Mouse (Mus musculus) liver, postnatal 0 days (tissue): ENCODE results near the gene Hdac9. TPM values are rescaled to one million over a fixed set of nuclear protein-coding genes. Genes with fewer than 3 reads are reported as not detected.

Experiments used
- ATAC-seq: fragments of 200-750 bp; cut with Nextera tagmentation; 2 replicates; pipeline ENCODE4 v1.8.0; 2017; ENCODE audit warnings: mild to moderate bottlenecking, moderate library complexity
- DNase-seq: peaks from one replicate; pipeline ENCODE4 v3.0.0-alpha.2; 2016
- H3K27ac ChIP-seq: fragments of 300-500 bp; sonication (generic); 2 replicates; pipeline ENCODE4 v1.5.1; 2014; ENCODE audit warnings: antibody characterized with exemption, moderate library complexity, mild to moderate bottlenecking, low read depth
- H3K27me3 ChIP-seq: fragments of 300-500 bp; sonication (generic); 2 replicates; pipeline ENCODE4 v1.6.1; 2014; ENCODE audit warnings: low read length, control low read depth, mixed read lengths; ENCODE audit not compliant: insufficient read depth
- H3K36me3 ChIP-seq: fragments of 300-500 bp; sonication (generic); replicated peaks from 2 replicates; pipeline ENCODE4 v1.6.1; 2014; ENCODE audit warnings: mild to moderate bottlenecking, control low read depth, low read length, moderate library complexity, mixed read lengths; ENCODE audit not compliant: insufficient read depth
- H3K4me1 ChIP-seq: fragments of 300-500 bp; sonication (generic); 2 replicates; pipeline ENCODE4 v1.6.1; 2014; ENCODE audit warnings: antibody characterized with exemption, mild to moderate bottlenecking, control low read depth; ENCODE audit not compliant: insufficient read depth
- H3K4me2 ChIP-seq: fragments of 300-500 bp; sonication (generic); 2 replicates; pipeline ENCODE4 v1.6.1; 2014; ENCODE audit warnings: low read depth, mild to moderate bottlenecking, low read length, moderate library complexity, mixed read lengths
- H3K4me3 ChIP-seq: fragments of 300-500 bp; sonication (generic); 2 replicates; pipeline ENCODE4 v1.5.1; 2014; ENCODE audit warnings: low read depth, low read length
- H3K9ac ChIP-seq: fragments of 300-500 bp; sonication (generic); replicated peaks from 2 replicates; pipeline ENCODE4 v1.6.1; 2014; ENCODE audit warnings: mild to moderate bottlenecking, moderate library complexity
- H3K9me3 ChIP-seq: fragments of 300-500 bp; sonication (generic); 2 replicates; pipeline ENCODE4 v1.6.1; 2016; ENCODE audit warnings: mild to moderate bottlenecking, control low read depth, low read length, mixed read lengths
- CTCF ChIP-seq: sonication (generic); IDR thresholded peaks from 2 replicates; pipeline ENCODE4 v1.5.1; 2016; ENCODE audit warnings: antibody characterized with exemption, low read depth
- EP300 ChIP-seq: IDR thresholded peaks from 2 replicates; pipeline ENCODE4 v1.6.1; 2016; ENCODE audit warnings: antibody characterized with exemption, low read depth, mild to moderate bottlenecking
- WGBS: fragments of 180-500 bp; shearing (Covaris S2); extraction: QIAGEN DNeasy Blood & Tissue Kit; methylation state at CpG from one replicate; pipeline ENCODE4 v1.1.7; 2014; ENCODE audit not compliant: insufficient replicate concordance; 5-methylcytosine and 5-hydroxymethylcytosine counted together
- polyA plus RNA-seq: library from polyadenylated mRNA; unstranded; fragments of >200 nt; fragmentation: Nextera tagmentation; extraction: Ambion mirVana; gene quantifications from 2 replicates; pipeline ENCODE4 v1.2.1, GENCODE M21; 2015

Gene Hdac9
- polyA plus RNA-seq, 1 experiment from 2014 or later: 1.3 TPM

DNA sequence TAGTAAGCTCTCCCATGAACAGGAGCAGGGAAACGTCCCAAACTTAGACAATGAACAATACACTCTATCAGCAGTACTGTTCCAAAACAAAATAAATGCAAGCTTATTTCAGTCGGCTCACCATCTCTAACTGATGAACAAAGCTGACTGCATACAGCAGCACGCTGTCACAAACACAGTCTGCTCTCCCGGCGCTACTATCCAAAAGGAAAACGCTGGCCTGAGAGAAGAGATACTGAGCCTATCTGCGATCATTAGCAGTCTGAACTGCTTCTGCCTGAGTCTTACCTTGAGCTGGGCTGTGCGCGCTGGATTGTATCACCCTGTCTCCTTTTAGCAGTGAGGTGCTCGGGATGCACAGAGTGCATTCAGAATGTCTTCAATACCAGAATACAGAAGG, 299.1 kb downstream of the Hdac9 start:
- TF ChIP-seq EP300 (no peak), CTCF (no peak)
- no peak overlapping the region for H3K9ac ChIP-seq
- H3K4me1 ChIP-seq: no peaks in the 10 kb centered on the region
- 80% methylated on average over 10 of the region's 10 CpGs for WGBS
- no peak for ATAC-seq
- no peak for DNase-seq
- no peak overlapping the region for H3K4me3 ChIP-seq
- H3K4me2 ChIP-seq: no peak overlapping the region
- H3K36me3 ChIP-seq: no peaks in the 10 kb centered on the region
- no peak overlapping the region for H3K27ac ChIP-seq
- H3K9me3 ChIP-seq: no peaks in the 10 kb centered on the region
- no peaks in the 10 kb centered on the region for H3K27me3 ChIP-seq

DNA sequence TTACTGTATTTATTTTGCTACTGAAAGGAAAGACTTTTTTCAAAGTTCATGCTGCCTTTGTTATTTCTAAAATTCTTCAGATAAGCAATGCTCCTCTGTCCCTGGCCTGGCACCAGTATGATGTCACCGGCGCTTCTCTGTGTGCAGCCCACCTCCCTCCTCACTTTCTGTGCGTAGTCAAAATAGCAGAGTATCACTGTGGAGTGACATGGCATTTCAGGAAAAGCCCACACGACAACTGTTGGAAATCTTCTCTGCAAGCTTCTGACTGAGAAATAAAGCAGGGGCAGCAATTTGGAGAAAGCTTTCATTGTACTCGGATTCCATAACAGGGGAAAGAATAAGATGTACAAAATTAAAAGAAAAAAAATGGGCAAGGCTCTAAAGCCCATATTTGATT, 302.1 kb downstream of the Hdac9 start:
- no peak for DNase-seq
- Histone ChIP-seq H3K27me3 (no peaks in the 10 kb centered on the region), H3K4me2 (no peak overlapping the region), H3K27ac (no peak overlapping the region), H3K4me1 (no peaks in the 10 kb centered on the region), H3K4me3 (no peak overlapping the region), H3K36me3 (no peaks in the 10 kb centered on the region), H3K9me3 (no peaks in the 10 kb centered on the region), H3K9ac (no peak overlapping the region)
- TF ChIP-seq CTCF (no peak), EP300 (no peak)
- no peak for ATAC-seq
- 72% methylated on average over 5 of the region's 5 CpGs for WGBS

DNA sequence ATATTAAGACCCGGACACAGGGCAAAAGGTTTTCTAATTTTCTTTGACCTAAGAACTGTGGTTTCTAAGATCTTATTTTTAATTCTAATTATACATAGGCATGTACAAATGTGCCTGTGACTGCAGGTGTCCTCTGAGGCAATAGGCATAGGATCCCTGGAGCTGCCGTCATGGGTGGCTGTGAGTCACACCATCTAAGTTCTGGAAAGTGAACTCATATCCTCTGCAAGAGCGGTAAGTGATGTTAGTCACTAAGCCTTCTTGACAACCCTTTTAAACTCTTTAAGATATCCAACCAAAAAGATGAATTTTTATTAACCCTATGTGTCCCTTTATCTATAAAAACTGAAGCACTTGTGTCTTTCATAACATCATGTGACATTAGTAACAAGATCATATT, 304.4 kb downstream of the Hdac9 start:
- H3K4me2 ChIP-seq: no peak overlapping the region
- no peaks in the 10 kb centered on the region for H3K9me3 ChIP-seq
- no peak for TF ChIP-seq EP300
- no peak for TF ChIP-seq CTCF
- 78% methylated on average over 3 of the region's 3 CpGs for WGBS
- H3K4me1 ChIP-seq: no peaks in the 10 kb centered on the region
- no peak overlapping the region for H3K27ac ChIP-seq
- no peak overlapping the region for H3K9ac ChIP-seq
- H3K27me3 ChIP-seq: no peaks in the 10 kb centered on the region
- no peak for ATAC-seq
- no peak for DNase-seq
- H3K36me3 ChIP-seq: no peaks in the 10 kb centered on the region
- no peak overlapping the region for H3K4me3 ChIP-seq

DNA sequence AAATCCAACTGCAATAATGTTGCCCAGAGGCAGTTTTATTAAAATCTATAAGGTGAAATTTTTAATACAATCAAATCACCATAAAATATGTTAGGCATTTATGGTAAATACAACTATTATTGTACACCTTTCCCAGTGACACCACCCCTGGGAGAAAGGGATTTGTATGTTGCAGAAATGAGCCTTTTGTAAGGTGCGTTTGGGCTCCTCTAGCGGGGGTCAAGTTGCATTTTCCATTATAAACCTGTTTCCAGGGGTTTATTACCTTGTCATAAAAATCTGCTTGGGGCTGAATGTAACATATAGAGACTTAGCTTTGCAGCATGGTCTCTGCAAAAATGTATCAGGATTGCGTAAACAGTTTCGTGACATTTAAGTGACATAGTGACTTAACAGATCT, 312.4 kb downstream of the Hdac9 start:
- Histone ChIP-seq H3K9me3 (no peaks in the 10 kb centered on the region), H3K9ac (no peak overlapping the region), H3K4me3 (no peak overlapping the region), H3K27me3 (no peaks in the 10 kb centered on the region), H3K4me2 (no peak overlapping the region), H3K4me1 (no peaks in the 10 kb centered on the region), H3K27ac (no peak overlapping the region), H3K36me3 (no peaks in the 10 kb centered on the region)
- DNase-seq (no peak), ATAC-seq (no peak)
- TF ChIP-seq EP300 (no peak), CTCF (no peak)
- WGBS: 79% methylated on average over 4 of the region's 4 CpGs

DNA sequence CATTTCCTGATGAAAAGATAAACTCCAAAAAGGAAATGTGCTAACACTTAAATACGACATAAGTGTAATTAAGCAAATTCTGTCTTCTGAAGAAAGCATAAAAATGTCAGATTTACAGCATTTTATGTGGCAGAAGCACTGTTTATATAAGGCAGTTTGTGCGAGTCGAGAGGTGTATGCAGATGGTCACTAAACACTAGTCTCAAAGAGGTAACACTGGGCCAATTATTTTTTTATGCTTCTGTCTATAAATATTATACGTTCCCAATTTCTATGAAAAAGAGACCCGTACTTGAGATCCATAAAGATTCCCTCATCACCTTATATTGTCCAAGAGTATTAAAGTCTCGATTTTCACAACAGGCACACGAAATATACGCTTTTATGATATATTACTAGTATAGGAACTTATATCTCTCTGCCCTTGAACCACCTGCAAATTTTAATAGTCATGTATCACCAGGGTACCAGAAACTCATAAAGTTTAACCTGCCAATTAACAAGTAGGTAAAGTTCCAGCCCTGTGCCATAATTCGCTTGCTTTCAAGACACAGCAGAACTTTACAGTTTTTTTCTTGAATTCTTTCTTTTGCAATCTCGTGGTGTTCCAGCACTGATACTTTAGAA, 322.6 kb downstream of the Hdac9 start:
- WGBS: 64% methylated on average over 10 of the region's 10 CpGs
- DNase-seq (no peak), ATAC-seq (no peak)
- Histone ChIP-seq H3K4me3 (no peak overlapping the region), H3K27ac (no peak overlapping the region), H3K36me3 (no peaks in the 10 kb centered on the region), H3K9ac (no peak overlapping the region), H3K27me3 (no peaks in the 10 kb centered on the region), H3K4me2 (no peak overlapping the region), H3K9me3 (no peaks in the 10 kb centered on the region), H3K4me1 (no peaks in the 10 kb centered on the region)
- TF ChIP-seq EP300: no peak
- no peak for TF ChIP-seq CTCF

DNA sequence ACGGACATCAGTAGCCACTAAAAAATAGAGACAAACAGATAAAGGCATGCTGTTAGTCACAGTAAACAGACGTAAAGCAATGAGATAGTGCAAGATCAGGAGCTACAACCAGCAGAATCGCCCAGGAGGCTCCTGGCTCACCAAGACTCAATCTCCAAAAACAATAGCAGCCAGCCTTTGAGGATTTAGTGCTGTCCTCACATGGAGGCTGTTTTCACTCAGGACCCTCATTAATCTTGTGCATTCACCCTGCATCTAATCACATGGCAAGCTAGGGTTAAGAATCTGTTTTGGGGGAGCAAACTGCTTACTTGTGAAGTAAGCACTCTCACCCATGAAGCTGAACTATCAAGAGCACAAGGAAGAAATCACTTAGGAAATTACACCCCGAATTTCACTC, 329.7 kb downstream of the Hdac9 start:
- ATAC-seq (no peak), DNase-seq (no peak)
- Histone ChIP-seq H3K36me3 (no peaks in the 10 kb centered on the region), H3K4me2 (no peak overlapping the region), H3K4me3 (no peak overlapping the region), H3K4me1 (no peaks in the 10 kb centered on the region), H3K27ac (no peak overlapping the region), H3K9me3 (no peaks in the 10 kb centered on the region), H3K9ac (no peak overlapping the region), H3K27me3 (no peaks in the 10 kb centered on the region)
- no peak for TF ChIP-seq CTCF
- no peak for TF ChIP-seq EP300
- 48% methylated on average over 4 of the region's 4 CpGs for WGBS

DNA sequence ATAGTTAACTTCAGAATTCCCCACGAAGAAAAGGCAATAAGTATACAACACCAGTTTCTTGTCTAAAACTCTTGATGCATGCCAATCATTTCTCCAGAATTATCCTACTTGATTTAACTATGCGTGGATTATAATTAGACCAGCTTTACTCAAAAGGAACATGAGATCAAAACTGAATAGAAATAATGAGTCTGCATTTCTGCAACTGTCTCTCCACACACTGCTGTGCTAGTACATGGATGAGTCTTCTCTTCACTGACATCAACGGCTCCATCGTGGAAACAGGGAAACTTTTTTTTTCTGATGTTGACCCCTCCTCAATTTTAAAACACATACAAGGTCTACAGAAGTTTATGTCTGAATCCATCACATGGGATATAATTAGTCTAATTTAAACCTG, 334.4 kb downstream of the Hdac9 start:
- Histone ChIP-seq H3K27me3 (no peaks in the 10 kb centered on the region), H3K9me3 (no peaks in the 10 kb centered on the region), H3K27ac (no peak overlapping the region), H3K4me3 (no peak overlapping the region), H3K4me2 (no peak overlapping the region), H3K36me3 (no peaks in the 10 kb centered on the region), H3K9ac (no peak overlapping the region), H3K4me1 (no peaks in the 10 kb centered on the region)
- ATAC-seq (no peak), DNase-seq (no peak)
- TF ChIP-seq EP300 (no peak), CTCF (no peak)
- 77% methylated on average over 4 of the region's 4 CpGs for WGBS
